Mouse (Mus musculus) lung, postnatal 0 days (tissue): ENCODE results near the gene Bpifa1.
A peak's percentile ranks its signal among the peaks of the same experiment; 100 is the strongest.

Experiments used
- CTCF ChIP-seq: IDR thresholded peaks from 2 replicates; pipeline ENCODE4 v1.5.1; 2016; ENCODE audit warnings: antibody characterized with exemption, mild to moderate bottlenecking
- EP300 ChIP-seq: IDR thresholded peaks from 2 replicates; pipeline ENCODE4 v1.6.1; 2016; ENCODE audit warnings: antibody characterized with exemption, mild to moderate bottlenecking, control low read depth

GRCm38 (mm10) chr2:154187468-154187867 is 44.8 kb downstream of the Bpifa1 start:
- TF ChIP-seq CTCF (peak; percentile 65), EP300 (no peak)
